Mouse (Mus musculus) bone marrow macrophage, adult 2 months (primary cell): ENCODE results near the gene Abhd6.

ENCODE experiments used
- CTCF ChIP-seq: IDR thresholded peaks from 2 replicates; pipeline ENCODE4 v1.5.1; 2012; ENCODE audit warnings: low read depth, mild to moderate bottlenecking, low read length, moderate library complexity
- POLR2A ChIP-seq: IDR thresholded peaks from 2 replicates; pipeline ENCODE4 v1.6.1; 2012; ENCODE audit warnings: mild to moderate bottlenecking, low read depth, low read length, borderline replicate concordance

DNA sequence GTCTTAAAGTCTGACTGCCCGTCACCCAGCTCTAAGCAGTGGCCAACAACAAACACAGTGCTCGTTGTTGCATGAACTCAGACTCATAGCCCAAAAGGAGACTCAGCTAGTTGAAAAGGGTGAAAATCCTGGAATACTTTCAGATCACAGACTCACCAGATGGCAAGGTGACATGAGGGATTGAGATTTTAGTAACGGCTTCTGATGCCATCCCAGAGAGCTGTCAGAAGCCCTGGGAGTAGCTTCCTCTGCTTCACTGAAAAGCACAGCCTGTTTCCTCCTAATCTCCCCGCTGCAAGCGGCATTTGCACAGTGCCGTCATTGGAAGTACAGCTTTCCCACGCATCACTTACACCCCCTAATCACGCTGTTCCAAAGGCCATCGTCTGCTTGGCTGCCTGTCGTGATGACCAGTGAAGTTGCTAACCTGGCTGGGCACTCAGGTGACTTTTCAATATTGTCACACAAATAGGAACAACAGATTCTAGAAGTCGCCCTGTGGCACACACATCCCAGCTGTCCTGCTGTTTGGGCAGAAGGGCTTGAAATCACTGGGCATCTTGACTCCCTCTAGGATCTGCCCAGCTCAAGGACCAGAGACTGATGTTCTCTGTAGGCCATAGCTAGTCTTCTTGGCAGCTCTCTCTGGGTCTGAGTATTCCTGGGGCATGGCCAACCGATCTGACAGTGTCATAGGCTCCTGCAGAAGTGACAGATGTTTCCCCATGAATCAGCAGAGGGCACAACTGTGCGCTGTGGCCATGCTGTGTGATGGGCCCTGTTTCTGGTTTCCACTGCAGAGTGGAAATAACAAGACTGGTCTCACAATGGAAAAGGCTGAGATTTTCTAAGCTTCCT lies 29.6 kb downstream of the Abhd6 start:
- TF ChIP-seq POLR2A (no peak), CTCF (no peak)
